Mouse (Mus musculus): Measurements from ENCODE around the gene Plekhg4.

DNA sequence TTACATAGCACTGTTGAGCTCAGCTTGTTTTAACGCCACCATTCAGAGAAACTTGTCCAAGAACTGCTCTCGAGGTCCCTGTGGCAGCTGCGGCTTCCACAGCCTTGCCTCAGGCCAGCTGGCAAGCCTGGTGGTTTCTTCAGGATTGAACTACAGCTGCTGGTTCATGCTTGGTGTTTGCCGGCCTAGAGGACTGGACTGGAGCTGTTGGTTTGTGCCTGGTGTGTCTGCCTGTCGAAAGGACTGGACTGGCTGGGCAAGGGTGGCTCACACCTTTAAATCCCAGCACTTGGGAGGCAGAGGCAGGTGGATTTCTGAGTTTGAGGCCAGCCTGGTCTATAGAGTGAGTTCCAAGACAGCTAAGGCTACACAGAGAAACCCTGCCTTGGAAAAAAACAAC, 26.9 kb downstream of the Plekhg4 start:
- TF ChIP-seq CTCF (IDR thresholded peaks at IDR 0.05; ENCODE audit: low read depth) (no peak), EP300 (IDR thresholded peaks at IDR 0.05; ENCODE audit: low read depth) (no peak)
